Mouse (Mus musculus) CD4-positive naive resting alpha-beta T cell, adult 57 days (primary cell): ENCODE measurements around the gene Olfr1512. TPM values are rescaled to one million over a fixed set of nuclear protein-coding genes. Genes with fewer than 3 reads are reported as not detected.

ENCODE experiments used
- total RNA-seq: library from RNA; stranded (reverse); gene quantifications from one replicate; pipeline ENCODE4 v1.2.4, GENCODE M21; 2023

Olfr1512 gene
- not detected for total RNA-seq

DNA sequence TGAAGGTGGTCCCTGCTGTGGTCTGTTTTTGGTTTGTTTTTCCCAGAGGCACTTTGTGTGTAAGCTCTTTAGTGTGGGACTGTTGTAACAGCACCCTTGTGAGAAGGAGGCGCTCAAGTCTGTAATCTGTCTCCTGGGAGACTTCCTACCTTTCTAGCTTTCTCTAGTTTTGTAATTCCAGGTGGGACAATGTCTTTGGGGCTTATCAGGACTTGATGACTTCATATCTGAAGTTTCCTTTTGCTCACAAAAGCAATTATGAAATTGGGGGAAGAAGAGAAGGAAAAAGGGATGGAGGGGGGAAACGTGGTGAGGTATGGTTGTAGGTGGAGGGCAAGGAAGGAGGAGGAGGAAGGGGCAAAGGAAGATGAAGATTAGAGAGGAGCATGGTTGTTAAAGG is at the start of gene Olfr1512:
Gene Olfr1512 (minus strand): TSS at position 101 of the 400 bp plus-strand sequence.

DNA sequence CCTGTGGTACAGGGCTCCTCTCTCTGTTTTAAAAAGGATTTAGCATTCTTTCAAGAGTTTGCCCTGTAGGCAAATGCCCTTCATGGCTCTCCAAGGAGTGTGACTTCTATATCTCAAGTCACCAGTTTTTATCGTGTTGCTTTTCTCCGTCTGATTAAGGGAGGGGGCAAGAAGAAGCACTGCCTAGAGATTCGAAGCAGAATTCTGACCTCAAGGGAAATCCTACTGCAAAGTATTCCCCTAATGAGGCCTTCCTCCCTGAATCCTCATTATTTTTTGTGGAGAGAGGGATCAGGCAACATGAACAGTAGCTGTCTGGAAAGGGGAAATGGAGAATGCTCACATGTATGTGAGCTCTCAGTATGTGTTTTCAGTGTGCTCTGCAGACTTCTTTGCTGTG is 35.3 kb upstream of the Olfr1512 start, which contains the start of gene Olfr1510:
Gene Olfr1510 (minus strand): TSS at position 101 of the 400 bp plus-strand sequence.

DNA sequence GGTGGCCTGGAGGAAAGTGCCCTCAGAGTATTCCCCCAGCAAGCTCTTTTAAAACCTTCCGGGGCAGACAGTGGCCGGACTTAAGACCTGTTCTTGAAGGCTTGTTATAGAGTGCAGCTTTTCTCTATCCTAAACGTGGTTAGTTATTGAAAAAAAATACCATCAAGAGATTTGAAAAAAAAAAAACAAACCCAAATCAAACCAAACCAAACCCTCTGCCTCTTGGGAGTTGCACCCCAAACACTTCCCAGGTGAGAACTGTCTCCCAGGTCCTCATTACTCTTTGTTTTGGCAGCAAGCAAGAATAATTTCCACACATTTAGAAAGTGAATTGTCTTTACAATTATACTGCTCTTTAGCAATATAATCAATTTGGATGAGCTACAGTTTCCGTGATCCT is 18.3 kb upstream of the Olfr1512 start, which contains the start of gene Olfr1511:
Gene Olfr1511 (minus strand): TSS at position 101 of the 400 bp plus-strand sequence.

DNA sequence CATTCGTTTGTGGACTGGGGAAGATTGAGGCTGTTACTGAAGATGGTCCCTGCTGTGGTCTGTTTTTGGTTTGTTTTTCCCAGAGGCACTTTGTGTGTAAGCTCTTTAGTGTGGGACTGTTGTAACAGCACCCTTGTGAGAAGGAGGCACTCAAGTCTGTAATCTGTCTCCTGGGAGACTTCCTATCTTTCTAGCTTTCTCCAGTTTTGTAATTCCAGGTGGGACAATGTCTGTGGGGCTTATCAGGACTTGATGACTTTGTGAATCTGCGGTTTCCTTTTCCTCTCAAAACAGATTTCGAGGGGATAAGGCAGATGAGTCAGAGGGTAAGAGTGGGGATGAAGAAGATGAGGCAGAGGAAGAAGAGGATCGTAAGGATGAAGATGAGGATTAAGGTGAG is 22.7 kb downstream of the Olfr1512 start, which contains the start of gene Olfr1513:
Gene Olfr1513 (minus strand): TSS at position 101 of the 400 bp plus-strand sequence.

GRCm38 (mm10) chr14:52327910-52328812 is 50.8 kb downstream of the Olfr1512 start, which contains the start of gene Sall2:
TSS of gene Sall2 (minus strand) at chr14:52328762.

Other genes starting within 250 kb of the Olfr1512 start
- gene Supt16, start 181.8 kb downstream of the Olfr1512 start, total RNA-seq, result 57.6 TPM
- gene Chd8, start 121.4 kb downstream of the Olfr1512 start, total RNA-seq, result 228 TPM
- 103 TPM for gene Tox4, start 100.0 kb downstream of the Olfr1512 start, total RNA-seq
- 14.2 TPM for gene Rab2b, start 99.6 kb downstream of the Olfr1512 start, total RNA-seq
- gene Mettl3, start 74.0 kb downstream of the Olfr1512 start, total RNA-seq, result 66.6 TPM
- 4.7 TPM for gene Sall2, start 50.4 kb downstream of the Olfr1512 start, total RNA-seq
- not detected for gene Olfr1513, start 22.8 kb downstream of the Olfr1512 start, total RNA-seq
- gene Olfr1511, start 18.2 kb upstream of the Olfr1512 start, total RNA-seq, result not detected
- gene Olfr1510, start 35.2 kb upstream of the Olfr1512 start, total RNA-seq, result not detected
- not detected for gene Olfr1509, start 63.8 kb upstream of the Olfr1512 start, total RNA-seq
- not detected for gene Olfr1508, start 88.3 kb upstream of the Olfr1512 start, total RNA-seq
- not detected for gene Olfr1507, start 116.6 kb upstream of the Olfr1512 start, total RNA-seq